Mouse (Mus musculus): ENCODE results near the gene Cirbp. TPM values are rescaled to one million over a fixed set of nuclear protein-coding genes. Genes with fewer than 3 reads are reported as not detected.

Cirbp gene
- polyA plus RNA-seq, 1 experiment, result 200 TPM

DNA sequence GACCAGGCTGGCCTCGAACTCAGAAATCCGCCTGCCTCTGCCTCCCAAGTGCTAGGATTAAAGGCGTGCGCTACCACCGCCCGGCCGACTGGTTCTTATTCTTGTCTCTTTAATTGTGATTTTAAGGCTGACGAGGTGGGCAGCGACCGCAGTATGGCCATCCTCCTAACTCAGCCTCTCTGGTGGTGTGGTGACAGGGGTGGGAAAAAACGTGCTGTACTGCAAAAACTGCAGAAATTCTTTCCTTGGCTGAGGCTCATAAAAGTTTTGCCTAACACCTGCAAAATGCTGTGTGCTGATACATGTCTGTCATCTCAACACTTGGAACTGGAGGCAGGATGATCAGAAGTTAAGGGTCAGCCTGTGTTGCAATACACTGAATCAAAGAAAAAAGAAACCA, 7.6 kb downstream of the Cirbp start:
- TF ChIP-seq CTCF (IDR thresholded peaks at IDR 0.05; ENCODE audit: insufficient read depth, low read length), result no peak
- TF ChIP-seq POLR2A (IDR thresholded peaks at IDR 0.05; ENCODE audit: borderline replicate concordance, extremely low read depth, low read depth, low read length), result no peak
- 9% methylated on average over 11 of the region's 11 CpGs for WGBS

DNA sequence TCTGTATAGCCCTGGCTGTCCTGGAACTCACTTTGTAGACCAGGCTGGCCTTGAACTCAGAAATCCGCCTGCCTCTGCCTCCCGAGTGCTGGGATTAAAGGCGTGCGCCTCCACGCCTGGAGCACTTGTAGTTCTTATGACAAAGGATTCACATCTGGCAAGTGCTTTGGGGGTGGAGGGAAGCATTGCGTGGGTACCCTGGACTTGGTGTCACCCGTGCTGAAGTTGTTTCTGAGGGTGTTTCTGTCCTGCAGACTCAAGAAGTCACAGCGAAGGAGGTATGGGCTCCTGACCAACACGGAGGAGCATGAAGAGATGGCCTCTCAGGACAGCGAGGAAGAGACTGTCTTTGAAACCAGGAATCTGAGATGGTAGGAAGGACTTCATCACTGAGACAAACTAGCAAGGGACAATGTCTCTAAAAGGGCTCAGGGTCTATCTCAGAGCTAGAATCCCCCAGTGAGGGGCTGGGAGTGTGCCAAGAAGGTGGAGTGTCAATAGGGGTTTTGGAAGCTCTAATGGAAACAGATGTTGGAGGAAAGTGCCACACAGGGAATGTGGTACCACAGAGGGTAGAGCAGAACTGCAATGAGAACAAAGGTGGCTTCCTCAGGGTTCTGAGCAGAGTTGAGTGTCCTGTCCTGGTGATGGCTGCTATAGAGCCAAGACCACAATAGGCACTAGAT, 8.3 kb downstream of the Cirbp start:
- DNase-seq, result no peak
- no peak overlapping the region for H3K4me3 ChIP-seq (replicated peaks; ENCODE audit: extremely low read depth, low read depth, low read length)
- TF ChIP-seq POLR2A (IDR thresholded peaks at IDR 0.05; ENCODE audit: borderline replicate concordance, extremely low read depth, low read depth, low read length) (no peak), CTCF (IDR thresholded peaks at IDR 0.05; ENCODE audit: insufficient read depth, low read length) (no peak)
- peaks cover 5% of the 10 kb centered on the region for H3K4me1 ChIP-seq (ENCODE audit: control insufficient read depth, insufficient read depth, low read length)
- WGBS, result 85% methylated on average over 10 of the region's 10 CpGs

More for the DNA sequence above, 7.6 kb downstream of the Cirbp start:
- DNase-seq, result peak; percentile 46
- Histone ChIP-seq H3K4me1 (ENCODE audit: control insufficient read depth, insufficient read depth, low read length) (peaks cover 7% of the 10 kb centered on the region), H3K4me3 (replicated peaks; ENCODE audit: extremely low read depth, low read depth, low read length) (peak overlapping the region; percentile 46)

DNA sequence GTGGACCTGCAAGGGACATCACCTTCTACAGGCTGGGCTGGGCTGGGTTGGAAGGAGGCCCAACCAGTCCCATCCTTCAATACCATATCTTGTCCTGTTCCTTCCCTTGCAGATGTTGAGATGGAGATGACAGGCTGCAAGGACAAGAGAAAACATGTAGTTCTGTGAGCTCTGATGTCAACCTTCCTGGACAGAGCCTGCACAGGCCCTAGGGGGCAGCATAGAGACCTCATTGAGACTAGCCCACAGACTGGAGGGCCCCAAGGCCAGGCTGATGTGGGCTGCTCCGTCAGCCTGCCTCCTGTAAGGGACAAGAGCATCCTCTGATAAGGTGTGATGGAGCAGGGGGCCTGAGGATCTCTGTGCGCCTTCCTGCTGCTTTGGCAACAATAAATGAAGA, 8.9 kb downstream of the Cirbp start:
- Histone ChIP-seq H3K4me3 (replicated peaks; ENCODE audit: extremely low read depth, low read depth, low read length) (no peak overlapping the region), H3K4me1 (ENCODE audit: control insufficient read depth, insufficient read depth, low read length) (peaks cover 5% of the 10 kb centered on the region)
- no peak for TF ChIP-seq POLR2A (IDR thresholded peaks at IDR 0.05; ENCODE audit: borderline replicate concordance, extremely low read depth, low read depth, low read length)
- TF ChIP-seq CTCF (IDR thresholded peaks at IDR 0.05; ENCODE audit: insufficient read depth, low read length), result peak; percentile 49; the same call in 1 of the 2 replicates
- no peak for DNase-seq
- 60% methylated on average over 2 of the region's 2 CpGs for WGBS

DNA sequence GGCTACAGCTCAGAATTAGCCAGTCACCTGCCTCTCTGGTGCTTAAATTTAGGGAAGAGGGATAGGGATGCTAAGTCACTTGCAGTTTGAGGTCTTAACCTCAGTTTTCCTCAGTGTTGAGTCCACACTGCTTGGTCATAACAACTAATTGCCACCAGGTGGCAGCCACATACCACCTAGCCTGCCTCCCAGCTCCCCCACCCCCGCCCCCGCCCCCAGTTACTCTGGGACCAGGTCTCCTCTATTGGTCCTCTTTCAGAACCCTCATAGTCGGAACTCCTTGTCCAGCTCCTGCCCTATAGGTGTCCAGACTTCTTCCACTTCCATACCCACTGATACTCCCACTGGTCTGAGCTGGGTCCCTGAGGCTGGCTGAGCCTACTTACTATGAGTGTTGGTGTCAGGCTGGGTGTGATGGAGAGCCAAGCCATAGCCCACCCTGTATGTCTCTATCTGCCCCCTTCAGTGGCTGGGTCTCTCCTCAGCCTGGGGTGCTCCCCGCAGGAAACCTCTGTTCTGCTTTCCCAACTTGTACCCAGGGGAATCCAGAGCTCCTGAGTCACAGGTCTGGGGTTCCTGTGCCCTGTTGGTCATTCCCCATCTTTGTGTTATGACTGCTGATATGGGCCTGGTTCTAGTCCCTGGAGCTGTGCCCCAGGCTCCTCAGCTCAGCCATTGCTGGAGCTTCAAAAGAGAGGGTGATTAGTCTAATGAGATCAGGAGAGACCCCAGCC, 9.9 kb downstream of the Cirbp start:
- no peak for TF ChIP-seq POLR2A (IDR thresholded peaks at IDR 0.05; ENCODE audit: borderline replicate concordance, extremely low read depth, low read depth, low read length)
- TF ChIP-seq CTCF (IDR thresholded peaks at IDR 0.05; ENCODE audit: insufficient read depth, low read length), result peak; percentile 66
- no peak for DNase-seq
- WGBS, result 38% methylated on average over 4 of the region's 4 CpGs
- peaks cover 5% of the 10 kb centered on the region for H3K4me1 ChIP-seq (ENCODE audit: control insufficient read depth, insufficient read depth, low read length)
- H3K4me3 ChIP-seq (replicated peaks; ENCODE audit: extremely low read depth, low read depth, low read length), result no peak overlapping the region

GRCm38 (mm10) chr10:80176270-80176834, 10.6 kb downstream of the Cirbp start:
- DNase-seq, result no peak
- H3K4me3 ChIP-seq (replicated peaks; ENCODE audit: extremely low read depth, low read depth, low read length), result no peak overlapping the region
- H3K4me1 ChIP-seq (ENCODE audit: control insufficient read depth, insufficient read depth, low read length), result peaks cover 5% of the 10 kb centered on the region
- TF ChIP-seq POLR2A (IDR thresholded peaks at IDR 0.05; ENCODE audit: borderline replicate concordance, extremely low read depth, low read depth, low read length) (no peak), CTCF (IDR thresholded peaks at IDR 0.05; ENCODE audit: insufficient read depth, low read length) (no peak)
- 85% methylated on average over 5 of the region's 5 CpGs for WGBS

GRCm38 (mm10) chr10:80177441-80178279, 11.9 kb downstream of the Cirbp start:
- H3K4me1 ChIP-seq (ENCODE audit: control insufficient read depth, insufficient read depth, low read length), result no peaks in the 10 kb centered on the region
- DNase-seq, result no peak
- TF ChIP-seq CTCF (IDR thresholded peaks at IDR 0.05; ENCODE audit: insufficient read depth, low read length), result no peak
- no peak for TF ChIP-seq POLR2A (IDR thresholded peaks at IDR 0.05; ENCODE audit: borderline replicate concordance, extremely low read depth, low read depth, low read length)
- H3K4me3 ChIP-seq (replicated peaks; ENCODE audit: extremely low read depth, low read depth, low read length), result no peak overlapping the region
- WGBS, result 79% methylated on average over 7 of the region's 7 CpGs

- TF ChIP-seq POLR2A (IDR thresholded peaks at IDR 0.05; ENCODE audit: borderline replicate concordance, extremely low read depth, low read depth, low read length), result no peak
- no peak for TF ChIP-seq CTCF (IDR thresholded peaks at IDR 0.05; ENCODE audit: insufficient read depth, low read length)
- H3K4me1 ChIP-seq (ENCODE audit: control insufficient read depth, insufficient read depth, low read length), result no peaks in the 10 kb centered on the region
- 5% methylated on average over 81 of the region's 106 CpGs for WGBS
- peak; percentile 37 for DNase-seq
- H3K4me3 ChIP-seq (replicated peaks; ENCODE audit: extremely low read depth, low read depth, low read length), result peak within 1 kb of the TSS; percentile 65
These were observed 13.6 kb downstream of the Cirbp start, which contains the start of gene Efna2 for GRCm38 (mm10) chr10:80179068-80180051. Gene Efna2, plus strand, starts transcription at chr10:80179482.

GRCm38 (mm10) chr10:80180288-80180687, 14.5 kb downstream of the Cirbp start:
- TF ChIP-seq POLR2A (IDR thresholded peaks at IDR 0.05; ENCODE audit: borderline replicate concordance, extremely low read depth, low read depth, low read length) (no peak), CTCF (IDR thresholded peaks at IDR 0.05; ENCODE audit: insufficient read depth, low read length) (no peak)
- H3K4me1 ChIP-seq (ENCODE audit: control insufficient read depth, insufficient read depth, low read length), result no peaks in the 10 kb centered on the region
- no peak for DNase-seq
- no peak overlapping the region for H3K4me3 ChIP-seq (replicated peaks; ENCODE audit: extremely low read depth, low read depth, low read length)
- WGBS, result 61% methylated on average over 6 of the region's 6 CpGs
